Mouse (Mus musculus): ENCODE results near the gene C030005K15Rik.
"Not testable (repeated sequence)": the region's sequence is repeated elsewhere in the genome, so short reads cannot be mapped to it uniquely, and the experiment has no call there.

C030005K15Rik gene

DNA sequence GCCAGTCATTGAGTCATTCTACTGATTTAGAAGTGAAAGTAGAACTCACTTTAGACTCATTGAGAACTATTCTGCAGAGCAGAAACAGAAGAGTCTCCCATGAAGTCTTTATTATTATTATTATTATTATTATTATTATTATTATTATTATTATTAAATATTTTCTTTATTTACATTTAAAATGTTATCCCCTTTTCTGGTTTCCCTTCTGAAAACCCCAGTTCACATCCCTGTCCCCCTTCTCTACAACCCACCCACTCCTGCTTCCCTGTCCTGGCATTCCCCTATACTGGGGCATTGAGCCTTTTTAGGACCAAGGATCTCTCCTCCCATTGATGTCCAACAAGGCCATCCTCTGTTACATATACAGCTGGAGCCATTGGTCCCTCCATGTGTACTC lies at the start of gene C030005K15Rik:
TSS of gene C030005K15Rik (minus strand) at position 101 of the 400 bp plus-strand sequence.
- DNase-seq (ENCODE audit: low spot score): not testable (repeated sequence)

DNA sequence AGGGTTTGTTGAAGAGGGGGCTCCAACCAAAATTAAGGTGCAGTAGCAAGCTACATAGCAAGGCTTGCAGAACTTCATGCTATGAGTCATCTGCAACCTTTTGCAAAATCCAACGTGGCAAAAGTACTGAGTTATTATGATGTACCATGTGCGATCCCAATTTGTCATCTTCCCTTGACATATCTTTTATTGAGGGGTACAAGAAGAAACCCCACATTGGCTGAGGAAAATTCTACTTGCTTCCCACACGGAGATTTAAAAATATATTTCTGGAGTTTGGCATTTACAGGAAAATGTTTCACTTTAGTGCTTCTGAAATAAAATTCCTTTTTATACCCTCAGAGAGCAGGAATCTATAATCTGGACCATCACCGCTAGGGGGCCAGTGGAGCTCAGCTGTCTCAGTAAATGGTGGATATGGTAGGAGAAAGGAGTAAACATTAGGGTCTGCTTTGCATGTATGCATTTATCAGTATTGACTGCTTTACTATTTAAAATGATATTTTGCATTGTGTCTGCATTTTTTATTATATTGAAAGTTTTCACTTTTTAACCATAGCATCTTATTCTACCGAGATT lies 41.7 kb upstream of the C030005K15Rik start:
- no peak for DNase-seq (ENCODE audit: low spot score)

- no peak for DNase-seq (ENCODE audit: low spot score)
These were observed 27.3 kb upstream of the C030005K15Rik start for GRCm38 (mm10) chr10:97753821-97754220.

- DNase-seq (ENCODE audit: low spot score): no peak
These were observed 20.7 kb upstream of the C030005K15Rik start for GRCm38 (mm10) chr10:97747231-97747630.

DNA sequence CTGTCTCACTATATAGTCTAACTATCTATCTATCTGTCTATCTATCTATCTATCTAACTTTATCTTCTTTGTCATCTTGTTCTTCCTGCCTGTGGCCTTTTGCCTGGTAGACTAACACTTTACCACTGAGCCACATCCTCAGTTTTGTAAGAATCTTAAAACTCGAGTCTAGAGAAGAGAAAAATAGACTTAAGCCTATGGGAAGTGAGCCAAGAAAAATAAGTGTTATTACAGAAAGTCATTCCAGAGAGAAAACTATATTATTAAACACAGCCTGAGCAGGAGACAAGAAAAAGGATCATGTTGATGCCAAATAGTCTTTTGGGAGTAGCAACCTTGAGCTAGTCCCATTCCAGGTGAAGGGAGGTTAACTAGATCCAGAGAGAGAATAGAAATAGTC lies 626 bp downstream of the C030005K15Rik start:
- no peak for DNase-seq (ENCODE audit: low spot score)

DNA sequence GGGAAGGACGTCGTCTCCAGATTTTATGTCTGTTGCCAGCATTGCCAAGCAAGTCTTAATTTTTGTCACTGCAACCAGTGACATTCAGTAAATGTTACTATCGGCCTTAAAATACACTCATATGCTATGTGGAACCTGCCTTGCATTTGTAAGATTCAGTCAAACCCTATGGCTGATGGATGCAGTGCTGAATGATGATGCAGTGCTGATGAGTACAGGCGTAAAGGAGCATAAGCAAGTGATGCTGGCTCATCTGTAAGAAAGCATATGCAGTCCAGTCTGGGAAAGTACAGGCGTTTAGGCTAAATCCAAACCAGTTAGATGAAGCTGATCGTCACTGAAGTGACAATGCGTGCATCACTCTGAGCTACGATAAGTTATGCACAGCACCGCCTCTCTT lies 3.8 kb downstream of the C030005K15Rik start:
- DNase-seq (ENCODE audit: low spot score): no peak

DNA sequence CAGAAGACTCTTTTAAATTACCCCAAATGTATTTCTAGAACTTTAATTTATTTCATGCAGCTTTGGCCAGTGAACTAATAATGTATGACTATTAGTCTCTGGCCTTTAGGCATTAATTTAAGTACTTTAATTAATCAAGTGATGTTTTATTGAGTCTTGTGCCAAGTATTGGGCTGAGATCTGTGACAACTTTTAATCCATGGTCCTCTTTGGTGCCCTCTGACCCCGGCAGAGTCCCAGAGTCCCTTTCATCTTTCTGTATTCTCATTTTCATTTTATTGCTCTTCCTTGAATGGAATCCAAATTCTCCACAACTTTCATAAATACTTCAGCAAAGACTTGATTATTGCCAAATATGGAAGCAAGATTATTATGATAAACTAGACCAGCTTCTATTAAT lies 5.9 kb downstream of the C030005K15Rik start:
- DNase-seq (ENCODE audit: low spot score): no peak

DNA sequence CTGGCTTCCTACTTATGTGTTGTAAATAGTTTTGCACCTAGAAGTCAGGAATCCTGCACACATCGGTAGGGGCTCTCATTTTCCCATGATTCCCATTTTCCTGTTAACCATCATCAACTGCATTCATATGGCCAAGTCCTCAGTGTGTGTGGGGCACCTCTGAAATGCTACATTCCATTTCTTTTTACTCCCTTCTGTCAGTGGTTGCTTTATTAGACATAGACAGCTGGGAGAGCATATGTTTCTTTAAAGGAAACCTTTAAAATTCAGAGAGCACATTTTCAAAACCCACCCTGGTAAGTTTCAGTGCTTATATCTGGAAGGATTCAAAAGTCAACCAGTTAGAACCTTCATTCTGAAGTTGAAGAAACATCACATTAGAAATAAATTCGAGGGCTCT lies 8.5 kb downstream of the C030005K15Rik start:
- DNase-seq (ENCODE audit: low spot score): no peak

GRCm38 (mm10) chr10:97717233-97717632 lies 9.3 kb downstream of the C030005K15Rik start:
- no peak for DNase-seq (ENCODE audit: low spot score)

DNA sequence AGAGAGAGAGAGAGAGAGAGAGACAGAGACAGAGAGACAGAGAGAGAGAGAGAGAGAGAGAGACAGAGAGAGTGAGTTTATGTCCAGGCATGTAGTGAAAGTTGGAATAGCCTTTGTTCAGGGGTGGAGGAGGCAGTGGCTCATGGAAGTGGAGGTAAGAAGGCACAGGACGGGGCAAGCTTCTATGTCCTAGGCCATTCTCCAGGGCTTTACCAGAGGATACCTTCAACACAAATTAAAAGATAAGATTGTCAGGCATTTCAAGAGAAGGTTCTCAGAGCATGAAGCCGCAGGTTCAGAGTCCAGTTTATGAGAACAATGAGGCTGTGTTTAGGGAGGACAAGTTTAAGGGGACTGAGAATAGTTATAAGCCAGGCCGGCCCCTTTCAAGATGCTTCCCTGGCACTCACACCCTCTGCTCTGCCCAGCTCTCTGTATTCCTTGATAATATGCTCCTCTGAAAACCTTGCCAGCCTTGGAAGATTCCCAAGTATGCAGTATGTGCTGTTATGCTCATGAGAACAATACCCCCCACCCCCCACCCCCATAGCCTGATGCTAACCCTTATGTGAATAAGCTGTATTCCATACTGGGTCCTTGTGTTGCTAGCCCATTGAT lies 11.2 kb downstream of the C030005K15Rik start:
- DNase-seq (ENCODE audit: low spot score): no peak

GRCm38 (mm10) chr10:97714584-97714983 lies 12.0 kb downstream of the C030005K15Rik start:
- DNase-seq (ENCODE audit: low spot score): no peak

- no peak for DNase-seq (ENCODE audit: low spot score)
These were observed 13.9 kb downstream of the C030005K15Rik start for GRCm38 (mm10) chr10:97712687-97713086.

- no peak for DNase-seq (ENCODE audit: low spot score)
These were observed 22.0 kb downstream of the C030005K15Rik start for GRCm38 (mm10) chr10:97704562-97704961.

DNA sequence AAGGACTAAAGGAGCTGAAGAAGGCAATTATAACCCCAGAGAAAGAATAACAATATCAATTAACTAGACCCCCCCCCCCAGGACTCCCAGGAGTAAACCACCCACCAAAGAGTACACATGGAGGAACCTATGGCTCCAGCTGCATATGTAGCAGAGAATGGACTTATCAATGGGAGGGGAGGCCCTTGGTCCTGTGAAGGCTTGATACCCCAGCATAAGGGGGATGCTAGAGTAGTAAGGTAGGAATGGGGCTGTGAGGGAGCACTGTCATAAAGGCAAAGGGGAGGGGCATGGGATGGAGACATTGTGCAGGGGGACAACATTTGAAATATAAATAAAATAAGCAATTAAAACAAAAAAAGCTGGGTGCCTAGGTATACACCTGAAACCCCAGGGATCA lies 24.2 kb downstream of the C030005K15Rik start:
- no peak for DNase-seq (ENCODE audit: low spot score)

DNA sequence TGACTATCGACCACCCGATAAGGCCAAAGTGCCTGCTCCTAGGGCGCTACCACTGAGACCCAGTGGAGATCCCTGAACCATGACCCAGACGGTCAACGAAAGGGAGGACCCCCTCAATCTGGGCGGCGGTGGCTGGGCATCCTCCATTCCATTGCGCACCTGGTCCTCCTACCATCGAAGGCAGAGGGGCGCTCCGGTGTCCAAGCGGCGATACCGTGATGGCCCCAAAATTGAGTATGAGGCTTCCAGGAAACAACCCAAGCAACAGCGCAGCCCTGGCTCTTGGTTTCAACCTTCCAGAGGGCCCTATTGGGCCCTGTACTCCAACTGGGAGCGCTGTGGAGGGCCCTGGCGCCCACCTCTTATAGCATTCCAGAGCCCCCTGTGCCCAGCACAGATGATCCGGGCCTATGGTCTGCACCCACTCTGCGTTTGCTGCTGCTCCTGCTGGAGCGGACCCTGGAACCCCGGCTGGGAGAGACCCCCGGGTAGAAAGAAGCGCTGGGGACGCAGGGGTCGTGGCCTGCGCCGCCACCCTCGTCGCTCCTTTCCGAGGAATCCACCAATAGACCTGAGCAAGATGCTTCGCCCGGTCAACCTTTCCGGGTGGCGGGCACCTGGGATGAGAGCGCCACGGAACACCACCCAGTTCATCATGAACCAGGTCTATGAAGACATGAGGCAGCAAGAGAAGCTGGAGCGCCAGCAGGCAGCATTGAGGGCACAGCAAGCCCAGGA lies 33.0 kb downstream of the C030005K15Rik start:
- DNase-seq (ENCODE audit: low spot score): no peak

DNA sequence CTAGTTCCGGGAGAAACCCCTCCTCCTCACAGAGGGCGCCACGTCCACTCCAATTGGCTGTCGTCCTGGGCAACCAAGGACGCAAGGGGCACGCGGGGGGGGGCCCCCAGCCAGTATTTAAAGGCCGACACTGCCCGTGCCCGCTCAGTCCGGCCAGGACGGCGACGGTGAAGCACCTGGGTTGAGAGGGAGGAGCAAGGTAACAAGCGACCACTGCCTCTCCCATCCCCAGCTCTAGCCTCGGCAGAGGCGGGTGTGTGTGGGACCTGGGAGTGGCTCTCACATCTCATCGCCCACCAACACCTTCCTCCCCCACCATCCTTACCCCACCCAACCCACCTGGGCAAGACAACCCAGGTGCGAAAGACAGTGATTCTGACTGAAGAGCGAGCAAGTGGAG lies 33.6 kb downstream of the C030005K15Rik start, which contains the start of gene Ccer1:
TSS of gene Ccer1 (plus strand) at position 147 of the 400 bp plus-strand sequence.
- DNase-seq (ENCODE audit: low spot score): no peak

DNA sequence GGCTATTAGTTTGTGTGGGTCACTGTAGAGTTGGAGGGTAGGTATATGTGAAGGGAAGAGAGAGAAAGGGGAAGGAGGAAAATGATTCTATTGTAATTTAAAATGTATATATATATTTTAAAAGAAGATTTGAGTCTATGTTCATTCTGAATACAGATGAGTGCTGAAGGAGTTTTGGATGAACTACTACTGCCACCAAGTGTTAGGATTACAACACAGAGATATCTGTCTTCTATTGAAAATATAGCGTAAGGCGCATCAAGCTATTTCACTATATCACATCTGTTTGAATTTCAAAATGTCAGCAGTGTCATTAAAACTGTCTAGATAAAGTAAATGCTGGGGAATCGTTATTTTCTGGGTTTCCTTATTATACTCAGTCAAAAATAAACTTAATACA lies 37.1 kb downstream of the C030005K15Rik start:
- no peak for DNase-seq (ENCODE audit: low spot score)

GRCm38 (mm10) chr10:97687198-97687597 lies 39.4 kb downstream of the C030005K15Rik start:
- DNase-seq (ENCODE audit: low spot score): no peak

DNA sequence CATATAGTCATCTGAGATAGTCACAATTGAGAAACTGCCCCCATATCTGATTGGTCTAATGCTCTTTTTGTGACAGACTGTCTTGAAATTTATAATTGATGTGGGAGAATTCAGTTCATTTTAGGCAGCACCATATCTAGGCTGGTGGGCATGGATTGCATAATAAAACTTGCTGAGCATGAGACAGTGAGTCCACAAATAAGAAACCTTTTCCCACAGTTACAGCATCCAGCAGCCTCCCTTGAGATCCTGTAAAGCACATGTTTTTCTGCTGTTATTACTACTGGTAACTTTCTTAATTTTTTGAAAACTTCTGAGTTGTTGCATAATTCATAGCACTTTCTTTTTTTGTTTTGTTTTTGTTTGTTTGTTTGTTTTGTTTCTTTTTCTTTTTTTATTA lies 43.6 kb downstream of the C030005K15Rik start:
- DNase-seq (ENCODE audit: low spot score): no peak
